Mouse (Mus musculus): ENCODE data around the gene Map1b. TPM values are rescaled to one million over a fixed set of nuclear protein-coding genes. Genes with fewer than 3 reads are reported as not detected.

Map1b gene
- total and polyA plus RNA-seq, 2 experiments from 2014 or later, result 690 to 1,981 TPM

DNA sequence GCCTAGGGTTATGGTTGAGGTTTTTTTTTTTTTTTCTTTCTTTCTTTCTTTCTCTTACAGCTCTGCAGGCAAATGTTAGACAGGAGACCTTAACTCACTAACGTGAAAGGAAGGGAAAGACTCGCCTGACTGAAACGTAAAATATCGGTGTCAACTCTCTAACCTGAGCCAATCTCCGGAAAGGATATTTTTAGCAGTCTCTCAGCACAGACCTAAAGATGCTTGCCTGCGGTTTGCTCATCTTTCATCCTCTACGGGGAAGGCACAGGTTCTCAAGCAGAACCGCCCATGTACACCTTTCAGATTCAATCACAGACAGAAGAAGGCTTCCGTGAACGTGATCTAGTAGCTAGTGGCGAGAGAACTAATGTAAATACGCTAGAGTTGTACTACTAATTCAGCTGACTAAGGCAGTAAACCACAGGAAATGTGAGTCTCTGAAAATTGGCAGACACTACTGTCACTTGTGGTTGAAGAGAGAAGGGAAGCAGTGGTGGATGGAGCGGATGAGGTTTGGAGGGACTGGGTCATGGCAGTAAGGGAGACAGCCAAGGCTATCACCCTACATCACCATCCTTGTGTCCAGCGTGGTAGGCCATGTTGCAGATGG, 12.9 kb downstream of the Map1b start:
- Histone ChIP-seq H3K27me3 (ENCODE audit: insufficient read depth, low read length) (no peaks in the 10 kb centered on the region), H3K4me1 (ENCODE audit: insufficient read depth, low read length) (peaks cover 17% of the 10 kb centered on the region; the same call in 1 of the 2 replicates), H3K4me3 (ENCODE audit: low read length) (no peak overlapping the region), H3K4me2 (ENCODE audit: low read depth, low read length) (0 out of 2 replicates have a peak overlapping the region, but pooled peaks have one; percentile 10), H3K9ac (replicated peaks; ENCODE audit: low read length) (no peak overlapping the region), H3K9me3 (ENCODE audit: low read length) (no peaks in the 10 kb centered on the region), H3K36me3 (ENCODE audit: insufficient read depth, low read length) (peaks cover 31% of the 10 kb centered on the region), H3K27ac (no peak overlapping the region)
- 68% methylated on average over 14 of the region's 14 CpGs for WGBS
- ATAC-seq (no peak), DNase-seq (ENCODE audit: low spot score) (no peak)
- no peak for TF ChIP-seq CTCF (IDR thresholded peaks at IDR 0.05; ENCODE audit: low read depth)

DNA sequence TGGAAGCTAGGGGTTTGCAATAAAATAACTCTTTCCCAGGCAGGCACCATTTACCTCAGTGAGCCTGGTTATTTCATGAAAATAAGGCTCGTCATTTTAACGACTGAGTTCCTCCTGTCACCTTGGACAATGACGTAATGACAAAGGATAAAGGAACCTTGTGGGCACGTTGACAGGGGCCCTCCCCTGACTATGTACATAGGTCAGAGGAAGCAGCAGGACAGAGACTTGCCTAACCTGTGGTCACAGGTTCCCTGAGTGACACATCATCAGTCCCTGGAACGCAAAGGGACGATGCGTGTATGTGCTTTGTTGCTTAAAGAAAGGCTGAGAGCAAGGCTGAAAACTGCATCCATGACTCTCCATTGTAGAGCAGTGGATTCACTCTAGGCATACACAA, 13.4 kb downstream of the Map1b start:
- Histone ChIP-seq H3K4me1 (ENCODE audit: insufficient read depth, low read length) (peaks cover 17% of the 10 kb centered on the region; the same call in 1 of the 2 replicates), H3K27ac (peak overlapping the region; percentile 63), H3K4me3 (ENCODE audit: low read length) (no peak overlapping the region), H3K36me3 (ENCODE audit: insufficient read depth, low read length) (peaks cover 29% of the 10 kb centered on the region), H3K27me3 (ENCODE audit: insufficient read depth, low read length) (no peaks in the 10 kb centered on the region), H3K4me2 (ENCODE audit: low read depth, low read length) (peak overlapping the region; percentile 10; the same call in 1 of the 2 replicates), H3K9ac (replicated peaks; ENCODE audit: low read length) (no peak overlapping the region), H3K9me3 (ENCODE audit: low read length) (no peaks in the 10 kb centered on the region)
- no peak for TF ChIP-seq CTCF (IDR thresholded peaks at IDR 0.05; ENCODE audit: low read depth)
- ATAC-seq (no peak), DNase-seq (ENCODE audit: low spot score) (no peak)
- 32% methylated on average over 7 of the region's 7 CpGs for WGBS

DNA sequence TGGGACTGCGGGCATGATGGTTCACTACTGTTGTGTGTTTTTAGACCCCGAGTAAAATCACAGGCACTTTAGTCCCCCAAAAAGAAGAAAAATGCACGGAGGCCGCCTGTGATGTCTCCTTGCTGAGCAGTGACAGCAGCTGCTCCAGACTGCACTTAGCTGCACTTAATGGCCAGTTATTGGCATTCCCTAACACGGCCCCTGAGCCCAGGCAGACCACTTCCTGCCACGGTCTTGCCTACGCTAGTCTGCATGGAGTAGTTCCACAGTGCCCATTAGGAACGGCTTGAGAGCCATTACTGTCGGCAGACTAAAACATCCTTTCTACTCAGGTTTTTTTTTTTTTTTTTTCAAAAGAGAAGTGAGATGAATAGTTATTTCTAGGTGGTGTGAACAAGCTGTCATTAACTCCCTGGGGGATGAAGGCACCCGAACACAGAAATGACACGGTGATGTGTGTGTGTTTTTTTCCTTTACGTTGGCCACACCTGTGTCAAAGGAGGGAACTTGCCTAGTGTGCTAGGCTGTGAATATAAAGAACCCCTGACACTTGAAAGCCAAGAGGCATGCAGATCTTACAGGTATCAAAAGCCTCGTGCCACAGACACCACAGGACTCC, 14.1 kb downstream of the Map1b start:
- DNase-seq (ENCODE audit: low spot score) (peak; percentile 50), ATAC-seq (peak; percentile 22; the same call in 1 of the 2 replicates)
- Histone ChIP-seq H3K27me3 (ENCODE audit: insufficient read depth, low read length) (no peaks in the 10 kb centered on the region), H3K9ac (replicated peaks; ENCODE audit: low read length) (no peak overlapping the region), H3K36me3 (ENCODE audit: insufficient read depth, low read length) (peaks cover 22% of the 10 kb centered on the region), H3K4me3 (ENCODE audit: low read length) (no peak overlapping the region), H3K9me3 (ENCODE audit: low read length) (no peaks in the 10 kb centered on the region), H3K4me2 (ENCODE audit: low read depth, low read length) (peak overlapping the region; percentile 10), H3K27ac (peak overlapping the region; percentile 63), H3K4me1 (ENCODE audit: insufficient read depth, low read length) (peaks cover 17% of the 10 kb centered on the region; the same call in 1 of the 2 replicates)
- TF ChIP-seq CTCF (IDR thresholded peaks at IDR 0.05; ENCODE audit: low read depth), result no peak
- 21% methylated on average over 13 of the region's 13 CpGs for WGBS

DNA sequence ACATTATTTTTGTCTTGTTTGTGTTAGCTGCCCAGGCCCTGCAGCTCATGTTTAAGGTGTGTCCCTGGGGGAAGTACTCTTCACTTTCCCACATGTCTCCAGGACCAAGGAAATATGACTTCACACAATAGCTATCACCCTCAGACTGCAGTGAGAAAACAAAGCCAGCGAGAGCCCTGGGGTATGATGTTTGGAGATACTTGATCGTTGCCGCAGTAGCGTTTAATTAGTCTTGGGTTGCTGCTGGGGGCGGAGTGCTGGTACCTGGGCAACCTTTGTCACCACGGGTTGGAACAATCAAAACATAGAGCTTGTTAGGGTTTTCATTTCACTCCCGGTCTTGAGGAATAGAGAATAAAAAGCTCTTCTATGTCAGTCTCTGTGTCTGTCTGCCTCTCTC, 14.9 kb downstream of the Map1b start:
- no peak overlapping the region for H3K4me2 ChIP-seq (ENCODE audit: low read depth, low read length)
- H3K4me1 ChIP-seq (ENCODE audit: insufficient read depth, low read length), result peaks cover 17% of the 10 kb centered on the region; the same call in 1 of the 2 replicates
- 0 out of 2 replicates have a peak overlapping the region, but pooled peaks have one; percentile 4 for H3K9ac ChIP-seq (replicated peaks; ENCODE audit: low read length)
- DNase-seq (ENCODE audit: low spot score), result no peak
- no peaks in the 10 kb centered on the region for H3K27me3 ChIP-seq (ENCODE audit: insufficient read depth, low read length)
- ATAC-seq, result no peak
- 13% methylated on average over 7 of the region's 7 CpGs for WGBS
- H3K4me3 ChIP-seq (ENCODE audit: low read length), result no peak overlapping the region
- no peak for TF ChIP-seq CTCF (IDR thresholded peaks at IDR 0.05; ENCODE audit: low read depth)
- H3K36me3 ChIP-seq (ENCODE audit: insufficient read depth, low read length), result peaks cover 19% of the 10 kb centered on the region
- no peaks in the 10 kb centered on the region for H3K9me3 ChIP-seq (ENCODE audit: low read length)
- H3K27ac ChIP-seq, result peak overlapping the region; percentile 56; the same call in 1 of the 2 replicates

DNA sequence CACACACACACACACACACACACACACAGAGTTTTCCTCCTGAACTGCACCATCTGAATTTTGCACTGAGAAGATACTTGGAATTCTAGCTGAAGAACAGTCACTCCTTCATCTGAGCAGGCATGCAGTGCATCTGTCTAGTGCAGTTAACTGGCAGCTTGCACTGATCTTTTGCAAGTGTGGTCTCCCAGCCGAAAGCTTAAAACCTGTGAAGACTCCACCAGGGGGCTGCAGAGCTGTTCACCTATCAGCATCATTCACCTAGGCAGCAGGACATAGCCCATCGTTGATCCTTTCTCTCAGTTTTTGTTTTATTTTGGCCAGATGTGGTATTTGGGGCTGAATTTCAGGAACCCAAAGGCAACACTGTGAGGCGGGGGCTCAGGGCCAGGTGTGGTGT, 15.7 kb downstream of the Map1b start:
- Histone ChIP-seq H3K4me2 (ENCODE audit: low read depth, low read length) (no peak overlapping the region), H3K9ac (replicated peaks; ENCODE audit: low read length) (no peak overlapping the region), H3K36me3 (ENCODE audit: insufficient read depth, low read length) (peaks cover 12% of the 10 kb centered on the region; the same call in 1 of the 2 replicates), H3K27me3 (ENCODE audit: insufficient read depth, low read length) (no peaks in the 10 kb centered on the region), H3K4me3 (ENCODE audit: low read length) (no peak overlapping the region), H3K4me1 (ENCODE audit: insufficient read depth, low read length) (peaks cover 13% of the 10 kb centered on the region; the same call in 1 of the 2 replicates), H3K27ac (peak overlapping the region; percentile 56; the same call in 1 of the 2 replicates), H3K9me3 (ENCODE audit: low read length) (no peaks in the 10 kb centered on the region)
- DNase-seq (ENCODE audit: low spot score), result peak; percentile 47
- TF ChIP-seq CTCF (IDR thresholded peaks at IDR 0.05; ENCODE audit: low read depth), result peak; percentile 48; the same call in 1 of the 2 replicates
- 37% methylated on average over 3 of the region's 3 CpGs for WGBS
- no peak for ATAC-seq

DNA sequence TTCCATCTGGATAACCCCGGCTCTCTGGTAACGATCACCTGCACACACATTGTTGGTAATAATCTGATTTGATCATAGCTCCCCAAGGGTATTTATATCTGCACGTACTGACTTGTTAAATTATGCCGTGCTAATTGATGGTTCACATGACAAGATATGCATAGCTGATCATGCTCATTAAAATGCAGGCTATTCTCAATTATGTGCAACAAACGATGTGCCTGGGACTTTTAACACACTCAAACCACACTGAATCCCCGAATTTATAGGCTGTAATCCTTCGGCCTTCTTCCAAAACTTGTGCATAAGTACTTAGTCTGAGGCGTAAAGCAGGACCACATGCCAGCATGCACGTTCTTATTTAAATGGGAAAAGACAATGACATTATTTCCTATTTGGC, 16.6 kb downstream of the Map1b start:
- DNase-seq (ENCODE audit: low spot score), result no peak
- Histone ChIP-seq H3K27ac (no peak overlapping the region), H3K9ac (replicated peaks; ENCODE audit: low read length) (no peak overlapping the region), H3K9me3 (ENCODE audit: low read length) (no peaks in the 10 kb centered on the region), H3K4me1 (ENCODE audit: insufficient read depth, low read length) (peaks cover 13% of the 10 kb centered on the region; the same call in 1 of the 2 replicates), H3K36me3 (ENCODE audit: insufficient read depth, low read length) (peaks cover 4% of the 10 kb centered on the region; the same call in 1 of the 2 replicates), H3K4me3 (ENCODE audit: low read length) (no peak overlapping the region), H3K27me3 (ENCODE audit: insufficient read depth, low read length) (no peaks in the 10 kb centered on the region), H3K4me2 (ENCODE audit: low read depth, low read length) (no peak overlapping the region)
- 36% methylated on average over 9 of the region's 9 CpGs for WGBS
- ATAC-seq, result no peak
- no peak for TF ChIP-seq CTCF (IDR thresholded peaks at IDR 0.05; ENCODE audit: low read depth)
